Mouse (Mus musculus): ENCODE results near the gene Rpl41.
"Not testable (repeated sequence)": the region's sequence is repeated elsewhere in the genome, so short reads cannot be mapped to it uniquely, and the experiment has no call there.

Rpl41 gene

DNA sequence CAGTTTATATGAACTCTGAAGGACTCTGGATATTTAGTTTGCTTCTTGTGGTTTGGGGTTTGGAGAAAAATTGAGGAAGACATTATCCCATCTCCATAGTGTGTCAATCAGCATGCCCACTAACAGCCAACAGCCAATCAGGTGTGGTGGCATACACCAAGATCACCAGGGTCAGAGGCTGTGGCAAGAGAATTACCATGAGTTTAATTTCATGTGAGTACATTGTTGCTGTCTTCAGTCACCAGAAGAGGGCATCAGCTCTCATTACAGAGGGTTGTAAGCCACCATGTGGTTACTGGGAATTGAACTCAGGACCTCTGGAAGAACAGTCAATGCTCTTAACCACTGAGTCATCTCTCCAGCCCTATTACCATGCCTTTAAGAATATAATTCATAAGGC, 7.2 kb upstream of the Rpl41 start:
- no peak for DNase-seq (ENCODE audit: low spot score in 2 of 2)

DNA sequence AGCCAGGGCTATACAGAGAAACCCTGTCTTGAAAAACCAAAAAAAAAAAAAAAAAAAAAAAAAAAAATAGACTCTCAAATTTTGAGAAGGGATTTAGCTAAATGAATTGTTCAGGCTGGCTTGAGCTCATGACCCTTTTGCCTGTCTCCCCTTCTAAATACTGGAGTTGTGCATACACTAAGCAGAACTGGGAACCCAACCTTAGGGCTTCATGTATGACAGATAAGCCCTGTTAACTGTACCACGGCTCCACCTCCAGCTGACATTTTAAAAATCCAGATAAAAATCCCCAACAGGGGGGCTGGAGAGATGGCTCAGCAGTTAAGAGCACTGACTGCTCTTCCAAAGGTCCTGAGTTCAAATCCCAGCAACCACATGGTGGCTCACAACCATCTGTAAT, 6.5 kb upstream of the Rpl41 start:
- DNase-seq (ENCODE audit: low spot score in 2 of 2): not testable (repeated sequence)

DNA sequence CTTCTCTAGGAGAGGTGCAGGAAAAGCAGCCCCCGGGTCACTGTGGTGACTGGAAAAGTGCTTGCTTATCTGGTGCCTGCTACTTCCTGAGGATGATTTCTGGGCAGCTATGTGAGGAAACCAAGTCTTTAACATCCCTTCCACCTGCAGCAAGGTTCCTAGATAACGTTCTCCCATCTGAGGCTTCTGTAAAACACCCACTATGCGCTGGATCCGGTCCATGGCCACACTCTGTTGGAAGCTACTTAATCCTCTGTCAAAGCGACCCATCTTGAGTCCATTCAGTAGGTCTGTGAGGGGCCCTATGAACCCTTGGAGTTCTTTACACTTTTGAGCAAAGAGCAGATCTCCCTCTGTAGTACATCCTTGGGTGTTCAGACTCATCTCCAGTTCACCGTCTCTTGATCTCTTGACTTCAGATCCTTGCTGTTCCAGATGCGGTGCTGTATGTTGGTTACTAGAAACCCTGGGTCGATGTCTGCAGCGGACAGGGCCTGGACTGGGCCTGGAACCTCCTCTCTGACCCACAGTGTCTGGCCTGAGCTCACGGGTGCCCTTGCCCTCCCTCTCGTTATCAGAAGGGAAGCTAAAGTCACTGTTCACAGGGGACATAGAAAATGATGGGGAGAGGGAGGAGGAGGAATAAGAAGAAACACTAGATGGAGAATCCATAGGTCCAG, 1.2 kb upstream of the Rpl41 start:
- not testable (repeated sequence) for DNase-seq (ENCODE audit: low spot score in 2 of 2)

DNA sequence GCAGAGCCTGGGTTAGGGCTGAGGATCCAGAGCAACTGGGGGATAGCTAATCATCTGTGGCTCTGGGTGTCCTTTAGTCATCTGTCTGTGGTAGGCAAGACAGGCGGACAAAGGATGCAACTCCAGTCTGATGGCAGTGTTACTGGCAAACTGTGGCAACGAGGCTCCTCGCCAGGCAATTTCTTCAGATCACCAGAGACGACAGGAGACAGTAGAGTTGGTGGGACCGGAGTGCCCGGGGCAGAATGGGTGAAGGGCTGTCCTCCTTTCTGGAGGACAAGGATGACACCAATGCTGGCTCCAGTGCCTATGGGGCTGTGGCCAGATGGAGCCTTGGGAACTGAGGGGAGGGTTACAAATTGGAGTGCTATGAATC, 565 bp upstream of the Rpl41 start:
- not testable (repeated sequence) for DNase-seq (ENCODE audit: low spot score in 2 of 2)

DNA sequence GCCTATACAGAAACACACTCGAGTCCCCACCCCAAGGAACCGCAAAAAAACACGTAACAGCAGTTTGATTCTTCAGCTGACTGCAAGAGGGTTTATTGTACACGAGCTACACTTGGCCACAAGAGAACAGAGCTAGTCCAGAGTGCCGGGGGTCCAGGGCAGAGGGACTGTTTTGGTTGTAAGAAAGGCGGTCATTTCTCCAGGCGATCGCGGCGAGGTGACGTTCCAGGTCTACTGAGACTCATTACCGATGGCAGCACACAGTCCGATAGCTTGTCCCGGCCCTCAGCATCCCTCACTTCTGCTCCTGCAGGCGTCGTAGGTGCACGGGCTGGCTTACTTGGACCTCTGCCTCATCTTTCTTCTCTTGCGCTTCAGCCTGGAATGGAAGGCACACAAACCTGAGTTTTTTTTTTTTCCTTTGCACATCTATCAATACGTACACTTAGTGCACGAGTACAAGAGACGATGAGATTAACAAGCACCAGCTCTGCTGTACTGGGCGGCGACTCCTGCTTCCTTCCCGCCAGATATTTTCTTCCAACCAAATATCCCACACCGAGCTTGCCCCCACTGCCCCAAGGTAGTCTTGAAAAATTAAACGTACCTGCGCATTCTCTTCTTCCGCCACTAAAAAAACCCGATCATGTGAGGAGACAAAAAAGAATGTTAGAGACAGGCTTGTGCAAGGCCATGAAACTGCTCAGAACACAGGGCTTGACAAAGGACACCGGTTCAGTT, 884 bp downstream of the Rpl41 start:
- DNase-seq (ENCODE audit: low spot score in 2 of 2): not testable (repeated sequence)

DNA sequence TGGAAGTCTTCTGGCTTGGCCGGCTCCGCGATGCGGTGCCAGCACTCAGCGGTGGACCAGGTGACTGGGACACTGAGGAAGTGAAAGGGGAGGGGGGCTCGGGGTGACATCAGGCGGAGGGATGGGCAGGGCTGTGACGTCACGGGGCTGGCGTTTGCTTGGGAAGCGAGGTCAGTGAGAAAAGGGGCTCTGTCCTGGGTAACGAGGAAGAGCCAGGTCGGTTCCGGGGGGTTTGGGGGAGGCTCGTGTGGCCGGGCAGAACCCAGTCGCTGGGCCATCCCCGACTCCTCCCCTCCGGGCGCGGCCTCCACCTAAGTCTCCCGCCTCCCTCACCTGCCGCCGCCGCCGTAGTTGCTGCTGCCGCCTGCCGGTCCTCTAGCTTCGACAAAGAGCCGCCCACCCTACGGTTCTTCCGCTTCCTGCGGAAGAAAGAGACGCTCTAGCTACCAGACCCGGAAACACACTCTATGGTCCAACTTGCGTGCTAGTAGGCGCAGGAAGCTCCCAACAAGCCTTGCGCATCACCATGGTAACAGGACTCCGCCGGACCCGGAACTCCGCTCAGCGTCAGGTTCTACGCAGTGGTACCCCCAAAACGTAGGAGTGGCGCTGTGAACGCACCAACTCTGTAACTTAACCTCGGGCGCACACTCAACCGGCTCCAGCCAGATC, 1.6 kb downstream of the Rpl41 start, which contains the start of gene Zc3h10:
Gene Zc3h10 (minus strand): TSS at position 414 of the 672 bp plus-strand sequence.
- peak; percentile 96 to 97 for DNase-seq (ENCODE audit: low spot score in 2 of 2)

DNA sequence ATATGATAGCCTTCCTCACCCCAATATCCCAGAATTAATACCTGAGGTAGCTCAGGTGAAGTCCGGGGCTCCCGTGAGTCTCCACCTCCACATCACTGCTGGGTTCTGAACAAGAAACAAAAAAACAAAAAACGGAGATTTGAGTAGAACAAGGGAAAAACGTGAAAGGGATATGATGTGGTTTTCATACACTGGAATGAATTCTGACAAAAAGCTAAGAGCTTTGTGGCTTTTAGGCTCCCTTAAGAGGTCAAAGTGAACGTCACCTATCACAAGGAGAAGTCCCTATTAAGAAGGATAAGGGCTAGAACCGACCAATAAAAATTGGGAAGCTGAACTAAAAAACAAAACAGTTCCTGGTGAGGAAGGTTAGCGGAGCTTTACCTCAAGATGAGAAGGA, 2.3 kb downstream of the Rpl41 start:
- no peak for DNase-seq (ENCODE audit: low spot score in 2 of 2)

DNA sequence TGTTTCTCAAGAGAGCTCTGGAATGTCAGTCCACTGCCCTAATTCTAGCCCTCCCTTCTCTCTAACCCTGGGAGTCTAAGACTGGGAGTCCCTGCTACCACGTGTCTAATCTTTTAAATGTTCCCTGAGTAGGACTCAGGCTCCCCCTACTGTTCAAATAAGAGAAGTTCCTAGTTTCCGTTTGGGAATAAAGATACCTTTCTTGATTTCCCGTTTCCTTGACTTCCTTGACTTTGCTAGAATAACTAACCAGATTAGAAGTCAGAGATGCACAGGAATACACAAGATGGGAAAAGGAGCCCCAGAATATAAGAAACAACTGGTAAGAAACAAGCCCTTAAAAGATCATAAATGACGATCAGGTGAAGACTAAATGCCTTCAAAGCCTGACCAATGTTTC, 2.7 kb downstream of the Rpl41 start:
- DNase-seq (ENCODE audit: low spot score in 2 of 2): peak; percentile 22 to 28

DNA sequence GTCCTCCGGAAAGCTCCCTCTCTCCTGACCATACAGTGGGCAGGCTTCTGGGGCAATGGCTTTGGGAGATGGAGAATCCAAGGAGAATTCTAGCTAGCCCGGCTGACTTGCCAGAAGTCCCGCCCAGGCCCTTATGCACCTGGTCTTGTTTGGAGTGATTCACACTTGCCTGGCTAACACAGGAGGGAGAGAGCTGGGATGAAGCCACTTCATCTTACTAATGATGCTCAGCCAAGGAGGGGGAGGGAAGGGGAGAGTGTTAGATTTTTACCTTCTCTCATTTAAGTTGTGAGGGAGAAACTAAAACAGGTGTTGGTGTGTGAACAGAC, 3.6 kb downstream of the Rpl41 start:
- DNase-seq (ENCODE audit: low spot score in 2 of 2): no peak

DNA sequence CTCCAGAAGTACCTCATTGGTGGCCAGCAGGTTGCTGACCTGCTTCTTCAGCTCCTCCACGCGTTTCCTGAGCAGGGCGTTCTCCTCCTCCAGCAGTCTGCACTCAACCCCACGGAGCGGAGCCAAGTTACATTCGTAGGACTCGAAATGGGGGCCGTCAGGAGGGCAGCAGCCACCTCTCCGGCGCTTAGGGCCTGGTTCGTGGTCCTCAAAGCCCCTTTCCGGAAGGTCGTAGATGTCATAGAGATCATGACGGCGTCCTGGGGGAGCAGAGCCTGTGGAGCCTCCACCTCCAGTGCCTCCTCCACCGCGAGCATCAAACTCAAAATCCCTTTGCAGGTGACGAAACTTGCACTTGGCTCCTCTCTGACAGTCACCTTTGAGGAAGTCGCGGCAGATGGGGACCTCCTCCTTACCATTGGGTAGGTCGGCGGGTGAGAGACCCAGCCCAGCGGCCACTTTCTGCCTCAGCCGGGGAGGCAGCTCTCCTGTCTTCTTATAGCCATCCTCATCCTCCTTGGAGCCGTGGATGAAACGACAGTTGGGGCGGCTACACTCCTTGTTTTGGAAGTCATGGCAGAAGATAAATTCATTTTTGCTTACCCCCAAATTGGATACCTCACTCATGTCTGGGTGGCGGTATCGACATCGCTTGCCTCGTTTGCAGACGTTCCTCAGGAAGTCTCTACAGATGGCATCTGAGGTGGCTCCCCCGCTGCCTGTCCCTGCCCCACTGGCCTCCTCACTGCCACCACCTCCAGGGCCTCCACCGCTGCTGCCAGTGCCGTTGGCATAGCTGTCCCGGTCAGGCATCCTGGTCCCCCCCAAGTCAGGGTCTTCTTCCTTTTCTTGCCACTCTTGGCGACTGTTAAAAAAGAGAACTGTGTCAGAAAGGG, 4.2 kb downstream of the Rpl41 start:
- no peak for DNase-seq (ENCODE audit: low spot score in 2 of 2)

DNA sequence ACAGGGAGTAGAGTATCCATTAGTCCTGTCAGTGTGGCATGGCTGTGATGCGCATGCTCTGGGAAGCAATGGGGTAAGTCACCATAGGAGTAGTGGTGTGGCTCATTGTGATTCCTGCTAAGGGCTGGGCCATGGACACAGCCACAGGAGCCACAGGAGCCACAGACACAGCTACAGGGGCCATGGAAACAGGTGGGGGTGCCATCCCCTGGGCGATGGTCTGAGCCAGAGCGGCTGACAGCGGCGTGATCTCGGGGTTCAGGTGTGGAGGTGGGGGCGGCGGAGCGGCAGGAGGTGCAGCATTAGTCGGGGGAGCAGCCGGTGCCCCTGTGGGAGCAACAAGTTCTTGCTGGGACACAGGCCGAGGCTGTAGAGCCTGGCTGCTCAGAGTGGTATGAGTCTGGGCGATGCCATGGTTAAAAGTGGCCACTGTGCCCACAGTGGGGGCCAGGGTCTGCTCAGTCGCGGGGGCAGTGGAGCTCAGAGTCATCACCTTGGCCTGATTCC, 4.9 kb downstream of the Rpl41 start:
- DNase-seq (ENCODE audit: low spot score in 2 of 2): no peak

DNA sequence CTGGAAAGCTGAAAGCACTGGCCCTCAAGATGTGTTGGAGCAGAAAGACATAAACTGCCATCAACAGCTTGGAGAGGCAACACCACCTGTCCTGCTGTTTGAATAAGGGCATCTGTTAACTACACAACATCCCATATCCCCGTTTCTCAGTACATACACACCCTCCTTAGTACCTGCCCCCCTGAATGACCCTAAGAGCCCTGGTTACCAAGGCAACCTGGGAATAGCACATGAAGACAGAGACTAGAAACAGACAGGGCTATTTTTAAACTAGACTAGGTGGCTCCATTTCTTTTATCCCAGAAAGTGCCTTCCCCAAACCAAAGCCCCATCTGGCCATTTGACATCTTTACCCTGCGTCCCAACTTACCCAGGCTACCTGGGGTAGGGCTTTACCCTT, 6.0 kb downstream of the Rpl41 start:
- no peak for DNase-seq (ENCODE audit: low spot score in 2 of 2)

DNA sequence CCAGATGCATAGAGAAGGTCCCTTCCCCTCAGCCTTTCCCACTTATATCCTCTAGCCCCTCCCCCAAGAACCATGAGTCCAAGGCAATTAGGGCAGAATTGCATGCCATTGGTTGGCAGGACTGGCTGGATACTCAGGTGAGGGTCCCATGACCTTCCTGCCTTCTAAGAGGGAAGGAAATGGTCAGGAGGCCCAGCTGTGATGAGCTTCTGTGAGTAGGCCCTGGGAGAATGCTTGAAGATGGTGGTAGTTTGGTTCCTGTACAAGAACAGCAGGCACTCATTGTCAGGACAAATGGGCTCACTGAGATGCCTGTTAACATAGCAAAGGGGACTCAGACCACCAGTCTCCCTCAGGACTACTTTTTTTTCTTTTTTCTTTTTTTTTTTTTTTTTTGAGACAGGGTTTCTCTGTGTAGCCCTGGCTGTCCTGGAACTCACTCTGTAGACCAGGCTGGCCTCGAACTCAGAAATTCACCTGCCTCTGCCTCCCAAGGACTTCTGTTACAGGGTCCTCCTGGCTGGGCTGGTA, 10.7 kb downstream of the Rpl41 start:
- no peak for DNase-seq (ENCODE audit: low spot score in 2 of 2)

DNA sequence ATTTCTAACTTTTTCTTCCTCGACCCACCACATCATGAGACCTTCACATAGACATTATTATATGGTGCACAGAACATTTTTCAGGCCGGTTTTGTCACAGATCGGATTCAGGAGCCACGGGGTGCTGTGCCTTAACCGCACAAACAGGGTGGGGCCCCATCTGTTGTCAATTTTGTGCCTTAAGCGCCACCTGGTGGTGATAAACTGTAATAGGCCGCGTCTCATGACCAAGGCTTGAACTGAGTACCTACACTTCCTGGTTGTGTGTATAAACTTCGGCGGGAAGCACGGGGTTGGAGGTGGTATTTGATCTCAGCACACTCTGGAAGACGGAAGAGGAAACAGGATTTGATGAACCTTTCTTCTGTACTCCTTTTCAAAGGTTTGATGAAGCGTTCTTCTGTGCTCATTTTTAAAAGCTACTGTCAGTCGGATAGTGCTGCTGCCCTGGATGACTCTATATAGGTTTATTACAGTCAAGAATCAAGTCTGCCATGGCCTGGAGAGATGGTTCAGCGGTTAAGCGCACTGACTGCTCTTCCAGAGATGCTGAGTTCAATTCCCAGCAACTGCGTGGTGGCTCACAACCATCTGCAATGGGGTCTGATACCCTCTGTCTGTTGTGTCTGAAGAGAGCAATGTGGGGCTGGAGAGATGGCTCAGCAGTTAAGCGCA, 12.7 kb downstream of the Rpl41 start:
- DNase-seq (ENCODE audit: low spot score in 2 of 2): peak; percentile 91 to 94

DNA sequence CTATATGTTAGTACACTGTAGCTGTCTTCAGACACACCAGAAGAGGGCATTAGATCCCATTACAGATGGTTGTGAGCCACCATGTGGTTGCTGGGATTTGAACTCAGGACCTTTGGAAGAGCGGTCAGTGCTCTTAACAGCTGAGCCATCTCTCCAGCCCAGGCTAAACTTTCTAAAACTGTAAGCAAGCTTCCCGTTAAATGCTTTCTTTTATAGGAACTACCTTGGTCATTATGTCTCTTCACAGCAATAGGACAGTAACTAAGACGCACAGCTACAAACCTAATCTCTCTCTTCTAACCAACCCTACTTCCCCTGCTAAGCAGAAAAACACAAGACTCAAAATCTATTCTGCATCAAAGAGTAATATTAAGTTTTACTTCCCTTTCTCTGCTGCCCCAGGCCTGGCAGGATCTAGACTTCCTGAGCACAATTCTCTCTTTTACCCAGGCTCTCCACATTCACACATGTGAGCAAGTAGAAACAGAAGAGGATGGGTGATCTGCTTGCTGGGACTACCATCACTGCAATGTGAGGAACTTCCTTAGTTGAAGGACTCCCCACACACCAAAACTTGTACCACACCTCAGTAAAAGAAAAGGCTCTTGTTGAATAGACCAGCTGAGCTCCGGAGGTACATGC, 13.4 kb downstream of the Rpl41 start:
- no peak for DNase-seq (ENCODE audit: low spot score in 2 of 2)

DNA sequence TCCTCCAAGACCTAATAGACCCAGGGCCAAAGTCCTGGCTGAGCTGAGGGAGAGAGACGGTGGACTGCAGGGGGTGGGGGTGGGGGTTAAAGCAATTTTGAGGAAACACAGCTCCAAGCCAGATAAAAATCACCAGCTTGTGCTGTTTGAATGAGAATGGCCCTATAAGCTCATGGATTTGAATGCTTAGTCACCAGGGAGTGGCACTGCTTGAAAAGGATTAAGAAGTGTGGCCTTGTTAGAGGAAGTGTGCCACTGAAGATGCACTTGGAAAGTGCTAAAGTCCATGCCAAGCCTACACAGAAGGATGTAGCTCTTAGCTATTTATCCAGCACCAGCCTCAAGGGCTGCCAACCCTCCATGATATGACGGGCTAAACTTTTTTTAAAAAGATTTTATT, 13.9 kb downstream of the Rpl41 start:
- DNase-seq (ENCODE audit: low spot score in 2 of 2): no peak

DNA sequence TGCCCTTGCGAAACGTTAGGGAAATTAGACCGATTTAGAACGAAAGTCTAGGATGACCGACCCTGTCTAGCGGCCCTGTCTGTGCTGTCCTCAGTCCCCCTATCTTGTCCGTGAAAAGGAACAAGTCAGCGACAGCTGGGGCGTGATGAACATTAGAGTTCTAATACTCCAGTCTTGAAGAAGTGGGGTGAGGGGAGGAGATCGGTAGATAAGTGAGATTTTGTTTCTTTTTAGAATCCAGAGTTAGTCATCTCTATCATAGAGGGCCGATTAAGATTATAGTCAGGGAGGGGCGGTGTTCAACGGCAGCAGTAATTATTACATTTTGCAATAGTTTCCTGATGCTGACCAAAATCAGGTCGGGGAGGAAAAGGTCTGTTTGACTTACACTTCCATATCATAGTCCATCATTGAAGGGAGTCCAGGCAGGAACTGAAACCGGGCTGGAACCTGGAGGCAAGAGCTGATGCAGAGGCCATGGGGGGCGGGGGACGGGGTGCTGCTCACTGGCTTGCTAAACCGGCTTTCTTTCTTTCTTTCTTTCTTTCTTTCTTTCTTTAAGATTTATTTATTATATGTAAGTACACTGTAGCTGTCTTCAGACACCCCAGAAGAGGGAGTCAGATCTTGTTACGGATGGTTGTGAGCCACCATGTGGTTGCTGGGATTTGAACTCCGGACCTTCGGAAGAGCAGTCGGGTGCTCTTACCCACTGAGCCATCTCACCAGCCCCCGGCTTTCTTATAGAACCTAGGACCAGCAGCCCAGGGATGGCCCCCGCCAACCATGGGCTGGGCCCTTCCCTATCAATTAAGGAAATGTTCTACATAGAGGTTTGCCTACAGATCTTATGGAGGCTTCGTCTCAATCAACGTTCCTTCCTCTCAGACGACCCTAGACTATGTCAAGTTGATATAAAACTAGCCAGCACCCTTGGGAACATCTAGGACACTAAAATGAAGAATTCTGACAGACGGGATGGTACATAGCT, 22.4 kb downstream of the Rpl41 start:
- DNase-seq (ENCODE audit: low spot score in 2 of 2): no peak

DNA sequence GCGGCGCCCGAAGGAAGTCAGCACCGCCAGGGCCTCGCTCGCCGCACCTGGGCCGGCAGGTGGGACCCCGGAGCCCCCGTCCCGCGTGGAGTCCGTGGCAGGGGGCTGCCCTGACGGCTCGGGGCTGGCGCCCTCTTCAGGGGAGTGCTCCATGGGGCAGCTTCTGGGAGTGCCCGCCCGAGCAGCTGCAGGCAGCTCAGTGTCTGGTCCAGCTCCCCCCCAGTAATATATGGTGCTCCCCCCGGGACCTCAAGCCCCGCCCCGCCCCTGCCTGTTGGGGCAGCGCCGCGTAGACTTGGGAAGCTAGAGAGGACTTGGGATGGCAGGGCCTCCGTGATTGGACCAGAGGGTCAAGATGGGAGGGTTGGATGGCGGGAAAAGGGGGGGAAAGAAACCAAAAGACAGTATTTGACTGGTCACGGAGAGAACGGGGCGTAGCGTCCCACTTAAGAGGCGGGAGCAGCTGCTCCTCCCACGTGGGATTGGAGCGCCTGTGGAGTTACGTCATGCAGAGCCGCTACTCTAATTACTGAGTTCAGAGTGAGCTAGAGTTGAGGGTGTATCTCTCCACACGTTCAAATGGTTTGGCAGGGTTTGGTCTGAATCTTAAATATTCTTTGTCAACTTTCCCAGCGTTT, 23.3 kb downstream of the Rpl41 start, which contains the start of gene Esyt1:
Gene Esyt1 (minus strand): TSS at position 201 of the 638 bp plus-strand sequence.
- peak; percentile 94 for DNase-seq (ENCODE audit: low spot score in 2 of 2)

Measured in natural killer cell, adult 2 months (primary cell).